Mouse (Mus musculus): ENCODE results near the gene Olfr521. TPM values are rescaled to one million over a fixed set of nuclear protein-coding genes. Genes with fewer than 3 reads are reported as not detected.
"Not testable (repeated sequence)": the region's sequence is repeated elsewhere in the genome, so short reads cannot be mapped to it uniquely, and the experiment has no call there.

Gene Olfr521
- total RNA-seq, 2 experiments from 2014 or later, result not detected

DNA sequence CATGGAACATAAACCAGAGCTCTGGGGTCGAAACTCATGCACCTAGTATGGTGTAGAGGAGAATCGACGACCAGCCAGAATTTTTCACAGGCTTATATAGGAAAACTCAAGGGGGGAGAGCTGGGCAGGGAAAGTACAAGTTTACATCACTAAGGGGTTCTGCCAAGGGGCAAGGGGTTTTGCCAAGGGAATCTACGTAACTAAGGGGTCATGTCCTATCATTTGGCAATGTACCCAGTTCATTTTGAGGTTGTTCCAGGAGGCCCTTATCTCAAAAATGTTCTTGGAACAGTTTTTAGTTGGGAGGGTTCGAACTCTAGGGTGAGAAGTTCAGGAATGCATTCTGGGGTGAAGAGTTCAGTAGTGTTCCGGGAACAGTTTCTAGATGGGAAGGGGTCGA lies 43.7 kb downstream of the Olfr521 start:
- not testable (repeated sequence) for DNase-seq (ENCODE audit: low spot score)

DNA sequence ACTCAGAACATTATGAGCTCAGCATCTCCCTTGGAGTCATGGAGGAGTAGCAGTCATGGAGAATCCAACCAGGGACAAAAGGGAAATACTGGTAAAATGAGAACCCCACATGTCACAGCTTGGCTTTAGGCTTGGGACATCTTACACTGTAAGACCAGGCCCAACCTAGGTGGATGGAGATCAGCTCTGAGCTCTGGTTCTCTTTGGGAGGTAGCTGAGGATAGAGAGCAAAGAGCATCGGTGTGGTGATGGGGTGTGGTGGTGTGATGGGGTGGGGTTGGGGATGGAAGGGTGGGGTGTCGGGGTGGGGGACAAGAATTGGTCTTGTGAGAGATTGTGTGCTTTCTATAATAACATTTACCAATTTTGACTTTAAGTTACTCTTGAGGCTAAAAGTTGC lies 47.5 kb downstream of the Olfr521 start:
- no peak for DNase-seq (ENCODE audit: low spot score)

DNA sequence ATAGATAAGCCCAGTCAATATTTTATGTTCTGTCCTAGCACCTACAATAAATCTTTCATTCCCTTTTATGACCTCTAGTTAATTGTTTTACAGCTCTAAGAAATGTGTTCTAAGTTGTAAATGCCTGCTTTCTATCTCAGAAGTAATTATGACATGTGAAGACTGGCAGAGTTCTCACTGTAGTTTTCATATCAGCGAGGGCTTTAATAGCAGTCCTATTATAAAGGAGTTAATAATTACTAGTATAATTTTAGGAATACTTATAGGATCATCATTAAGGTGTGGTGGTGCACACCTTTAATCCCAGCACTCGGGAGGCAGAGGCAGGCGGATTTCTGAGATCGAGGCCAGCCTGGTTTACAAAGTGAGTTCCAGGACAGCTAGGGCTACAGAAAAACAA lies 48.4 kb downstream of the Olfr521 start:
- no peak for DNase-seq (ENCODE audit: low spot score)

GRCm38 (mm10) chr7:99813394-99813793 lies 50.1 kb downstream of the Olfr521 start:
- peak; percentile 58 for DNase-seq (ENCODE audit: low spot score)

GRCm38 (mm10) chr7:99818181-99818725 lies 54.9 kb downstream of the Olfr521 start:
- not testable (repeated sequence) for DNase-seq (ENCODE audit: low spot score)

Other genes starting within 250 kb of the Olfr521 start
- 10 to 100 TPM; 13.8 to 15.4 TPM for gene Arrb1, start 228.0 kb upstream of the Olfr521 start, total RNA-seq (2021)
- gene Tpbgl, start 136.4 kb upstream of the Olfr521 start, total RNA-seq (2021), result 10 to 100 TPM; 42.6 to 56.8 TPM
- gene Slco2b1, start 52.2 kb upstream of the Olfr521 start, total RNA-seq (2021), result 1 to 10 TPM; 3.6 to 5.0 TPM
- not detected for gene Olfr520, start 33.2 kb upstream of the Olfr521 start, total RNA-seq (2021)
- gene Neu3, start 64.9 kb downstream of the Olfr521 start, total RNA-seq (2021), result 1 to 10 TPM; 2.5 to 3.0 TPM
- gene Xrra1, start 95.6 kb downstream of the Olfr521 start, total RNA-seq (2021), result 1 to 10 TPM in 1 of 2 experiments, under 1 TPM in 1; 0.66 to 1.2 TPM
- 10 to 100 TPM; 78.8 to 79.8 TPM for gene Spcs2, start 100.0 kb downstream of the Olfr521 start, total RNA-seq (2021)
- 1 to 10 TPM; 4.6 to 7.1 TPM for gene Rnf169, start 216.9 kb downstream of the Olfr521 start, total RNA-seq (2021)
- 1 to 10 TPM; 1.4 to 1.7 TPM for gene Chrdl2, start 242.7 kb downstream of the Olfr521 start, total RNA-seq (2021)